Mouse (Mus musculus) urinary bladder, postnatal 25 days (tissue): ENCODE data around the gene Polr1d.

ENCODE experiments used
- DNase-seq: peaks from one replicate; pipeline ENCODE4 v3.0.0; 2022; ENCODE audit warnings: low spot score

Gene Polr1d

GRCm38 (mm10) chr5:147086816-147087215 lies 10.0 kb downstream of the Polr1d start:
- no peak for DNase-seq

GRCm38 (mm10) chr5:147089836-147090235 lies 13.0 kb downstream of the Polr1d start:
- no peak for DNase-seq

DNA sequence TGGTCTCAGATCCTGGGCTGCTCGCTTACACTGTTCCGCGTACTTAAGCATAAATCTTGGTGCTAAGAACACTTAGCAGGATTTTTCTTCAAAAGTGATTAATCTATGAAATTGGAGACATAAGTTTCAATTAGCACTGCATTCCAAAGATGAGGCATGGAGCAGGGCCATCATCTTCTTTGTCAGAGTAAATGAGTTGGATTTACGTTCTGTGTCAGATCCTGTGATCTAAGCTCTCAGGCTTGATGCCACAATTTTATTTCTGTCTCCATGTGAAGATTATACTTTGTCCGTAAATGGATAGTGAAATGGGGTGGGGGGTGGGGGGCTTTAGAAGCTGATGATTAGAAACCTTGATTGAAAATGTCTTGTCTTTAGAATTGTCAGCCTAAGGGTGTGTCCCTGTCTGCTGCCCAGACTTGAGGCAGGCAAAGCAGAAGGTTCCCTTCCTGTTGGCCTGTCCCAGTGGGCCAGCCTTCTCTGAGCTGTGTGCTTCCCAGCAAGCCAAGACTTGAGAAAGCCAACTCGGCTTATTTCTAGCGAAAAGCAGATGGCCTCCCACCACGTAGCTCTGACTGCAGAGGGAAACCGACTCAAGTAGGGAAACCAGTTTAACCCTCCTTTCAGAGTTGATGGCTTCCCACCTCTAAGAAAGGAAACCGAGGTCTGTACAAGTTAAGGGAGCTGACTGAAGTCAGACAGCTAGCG lies 13.6 kb downstream of the Polr1d start:
- DNase-seq: no peak

- DNase-seq: no peak
Observed at GRCm38 (mm10) chr5:147092448-147092847, 15.6 kb downstream of the Polr1d start.

GRCm38 (mm10) chr5:147094296-147094695 lies 17.4 kb downstream of the Polr1d start:
- DNase-seq: no peak

- no peak for DNase-seq
Observed at GRCm38 (mm10) chr5:147096586-147096985, 19.7 kb downstream of the Polr1d start.

DNA sequence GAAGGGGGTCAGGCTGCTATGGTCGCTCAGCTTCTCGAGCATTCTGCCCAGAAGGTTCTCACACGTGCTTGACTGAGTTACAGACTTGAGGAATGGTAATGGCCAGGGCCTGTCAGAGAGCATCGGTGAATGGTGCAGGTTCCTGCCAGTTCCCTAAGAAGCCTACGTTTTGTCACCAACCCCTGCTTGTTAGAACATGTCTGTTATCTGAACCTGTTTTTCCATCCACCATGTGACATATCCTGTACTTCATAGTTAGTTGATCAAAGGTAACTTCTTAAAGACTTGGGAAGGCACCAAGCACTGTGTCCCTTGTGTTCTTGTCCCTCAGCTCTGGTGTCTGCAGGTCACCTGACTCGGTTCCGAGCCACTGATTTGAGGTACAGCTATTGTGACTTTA lies 21.8 kb downstream of the Polr1d start:
- no peak for DNase-seq

GRCm38 (mm10) chr5:147100180-147100579 lies 23.3 kb downstream of the Polr1d start:
- no peak for DNase-seq

DNA sequence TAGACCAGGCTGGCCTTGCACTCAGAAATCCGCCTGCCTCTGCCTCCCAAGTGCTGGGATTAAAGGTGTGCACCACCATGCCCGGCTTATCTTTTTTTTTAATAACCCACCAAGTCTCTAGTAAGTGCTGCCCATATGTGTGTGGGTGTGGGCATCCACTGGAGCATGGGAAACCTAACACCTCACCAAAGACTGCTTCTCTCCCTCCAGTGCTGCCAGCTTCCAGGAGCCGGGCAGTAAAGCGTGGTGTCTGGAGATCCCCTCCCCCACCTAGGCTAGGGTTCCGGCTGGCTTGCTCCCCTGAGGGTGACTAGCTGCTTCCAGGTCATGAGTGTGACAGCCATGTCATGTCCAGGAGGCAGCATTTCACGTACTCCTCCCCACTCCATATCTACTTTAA lies 25.4 kb downstream of the Polr1d start:
- DNase-seq: no peak

DNA sequence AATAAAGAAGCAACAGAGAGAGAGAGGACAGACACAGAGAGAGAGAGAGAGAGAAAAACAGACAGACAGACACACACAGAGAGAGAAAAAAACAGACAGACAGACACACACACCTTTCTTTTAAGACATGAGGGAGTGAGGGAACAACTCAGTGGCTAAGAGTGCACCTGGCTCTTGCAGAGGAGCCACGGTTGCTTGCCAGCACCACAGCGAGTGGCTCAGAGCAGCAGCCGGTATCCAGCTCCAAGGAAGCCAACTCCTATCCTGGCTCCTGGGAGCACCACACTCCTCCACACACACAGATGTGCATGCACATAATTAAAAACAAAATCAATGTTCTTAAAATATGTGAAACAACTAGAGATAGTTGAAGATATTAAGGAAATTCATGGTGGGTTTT lies 30.4 kb downstream of the Polr1d start:
- DNase-seq: no peak

GRCm38 (mm10) chr5:147108861-147109591 lies 32.2 kb downstream of the Polr1d start:
- DNase-seq: no peak

DNA sequence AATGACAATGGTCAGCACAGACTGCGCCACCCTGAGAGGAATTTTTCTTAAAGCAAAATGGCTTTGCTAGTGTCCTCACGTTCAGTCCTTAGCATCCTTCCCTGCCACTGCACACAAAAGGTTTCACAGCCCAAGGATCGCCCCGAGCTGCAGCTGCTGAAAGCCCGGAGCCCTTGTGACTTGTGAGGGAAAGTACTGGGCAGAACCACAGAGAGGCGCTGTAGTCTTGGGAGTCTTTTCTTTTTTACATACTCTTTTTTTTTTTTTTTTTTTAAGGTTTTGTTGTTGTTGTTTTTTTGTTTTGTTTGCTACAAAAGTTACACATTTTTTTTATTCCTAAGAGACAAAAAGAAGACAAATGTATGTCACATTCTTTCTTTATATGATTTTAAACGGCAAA lies 37.9 kb downstream of the Polr1d start:
- no peak for DNase-seq

GRCm38 (mm10) chr5:147115631-147116030 lies 38.8 kb downstream of the Polr1d start:
- DNase-seq: no peak

DNA sequence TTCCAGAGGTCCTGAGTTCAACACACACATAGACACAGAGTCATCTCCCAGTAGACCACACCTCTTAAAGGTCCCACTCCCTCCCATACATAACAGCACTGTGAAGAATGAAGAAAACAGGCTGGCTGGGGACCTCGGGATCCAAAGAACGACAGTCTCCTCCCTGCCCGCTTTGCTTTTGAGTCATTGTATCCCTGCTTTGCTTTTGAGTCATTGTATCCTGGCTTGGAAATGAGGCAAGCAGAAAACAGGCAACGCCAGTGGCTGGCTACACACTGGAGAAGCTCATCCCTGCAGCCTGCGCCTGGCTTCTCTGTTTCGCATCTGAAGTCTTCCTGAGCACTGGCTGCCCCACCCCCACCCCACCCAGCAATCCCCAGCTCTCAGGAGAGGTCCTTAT lies 40.2 kb downstream of the Polr1d start:
- no peak for DNase-seq

GRCm38 (mm10) chr5:147121146-147121545 lies 44.3 kb downstream of the Polr1d start:
- DNase-seq: no peak

GRCm38 (mm10) chr5:147124794-147125193 lies 47.9 kb downstream of the Polr1d start:
- no peak for DNase-seq

DNA sequence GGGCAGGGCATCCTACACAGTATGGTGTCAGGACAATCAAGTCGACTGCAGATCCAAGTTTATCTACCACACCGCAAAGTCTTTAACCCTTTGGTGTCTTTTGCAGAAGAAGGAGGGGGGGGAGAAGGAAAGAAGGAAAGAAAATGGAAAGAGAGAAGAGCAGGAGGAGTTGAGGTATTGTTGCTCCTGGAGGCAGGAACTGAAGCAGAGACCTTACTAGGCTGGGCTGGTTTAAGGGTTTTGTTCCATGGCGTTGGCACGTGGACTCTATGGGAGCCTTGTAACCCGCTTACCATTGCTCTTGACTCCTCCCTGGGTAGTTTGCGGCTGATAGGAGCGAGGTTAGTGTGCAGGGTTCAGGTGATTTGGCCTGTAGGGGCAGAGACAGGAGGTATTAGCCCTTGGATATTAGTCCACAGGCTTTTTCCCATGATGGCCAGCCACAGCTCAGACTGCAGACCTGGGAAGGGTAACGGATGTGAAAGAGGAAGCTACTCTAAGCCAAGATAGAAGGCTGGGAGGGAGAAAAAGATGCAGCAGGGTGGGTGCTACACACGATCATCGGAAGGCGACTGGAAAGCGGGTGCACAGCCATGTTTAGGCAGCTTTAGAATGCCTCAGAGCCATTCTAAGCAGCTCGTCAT lies 48.8 kb downstream of the Polr1d start:
- DNase-seq: no peak

DNA sequence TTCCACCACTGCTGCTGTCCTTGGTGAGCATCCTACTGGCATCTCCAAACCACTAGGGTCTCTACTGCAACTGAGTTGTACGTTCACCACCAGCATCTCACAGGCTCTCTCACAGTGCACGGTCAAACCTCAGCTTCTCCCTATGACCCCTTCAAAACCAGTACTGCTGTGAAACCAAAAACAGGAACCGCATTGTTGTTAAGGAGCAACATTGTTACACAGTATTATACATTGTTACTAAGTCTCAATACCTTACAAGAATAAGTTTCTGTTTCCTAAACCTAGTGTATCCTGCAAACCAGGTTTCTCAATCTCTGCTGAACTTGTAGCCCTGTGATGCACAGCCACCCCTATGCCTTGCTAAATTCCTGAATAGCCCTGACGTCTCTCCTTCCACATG lies 51.0 kb downstream of the Polr1d start:
- DNase-seq: no peak

DNA sequence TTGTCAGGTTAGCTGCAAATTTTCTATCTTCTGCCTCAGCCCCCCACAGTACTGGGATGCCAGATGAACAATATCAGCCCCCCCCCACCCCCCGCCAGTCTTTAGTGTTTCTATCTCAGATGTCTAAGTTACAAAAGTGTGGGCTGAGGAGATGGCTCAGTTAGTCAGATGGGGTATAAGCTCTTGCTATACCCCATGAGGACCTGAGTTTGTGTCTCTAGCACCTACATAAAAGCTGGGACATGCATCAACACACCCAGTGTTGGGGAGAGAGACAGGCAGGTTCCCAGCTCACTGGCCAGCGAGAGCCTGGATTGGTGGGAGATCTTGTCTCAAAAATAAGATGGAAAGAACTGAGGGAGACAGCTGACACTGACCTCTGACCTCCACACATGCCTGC lies 52.6 kb downstream of the Polr1d start:
- no peak for DNase-seq

DNA sequence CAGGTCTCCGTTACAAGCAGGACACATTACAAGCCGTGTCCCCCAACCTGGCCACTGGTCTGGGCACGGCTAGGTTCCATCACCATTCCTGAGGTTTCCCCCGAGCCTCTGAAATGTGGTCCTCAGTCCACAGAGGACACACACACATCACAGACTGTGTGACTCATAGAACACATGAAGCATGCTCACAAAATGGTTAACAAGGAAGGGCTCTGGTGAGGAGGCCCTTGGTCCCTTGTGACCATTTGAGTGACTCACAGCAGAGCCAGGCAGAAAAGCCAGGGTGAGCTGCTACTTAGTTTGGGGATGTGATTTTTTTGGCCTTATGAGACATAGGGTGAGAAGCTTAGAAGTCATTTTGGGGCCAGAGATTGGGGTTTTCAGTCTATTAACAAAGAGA lies 55.1 kb downstream of the Polr1d start:
- no peak for DNase-seq

- DNase-seq: no peak
Observed at GRCm38 (mm10) chr5:147133662-147134061, 56.8 kb downstream of the Polr1d start.

GRCm38 (mm10) chr5:147134341-147135088 lies 57.7 kb downstream of the Polr1d start:
- DNase-seq: no peak

DNA sequence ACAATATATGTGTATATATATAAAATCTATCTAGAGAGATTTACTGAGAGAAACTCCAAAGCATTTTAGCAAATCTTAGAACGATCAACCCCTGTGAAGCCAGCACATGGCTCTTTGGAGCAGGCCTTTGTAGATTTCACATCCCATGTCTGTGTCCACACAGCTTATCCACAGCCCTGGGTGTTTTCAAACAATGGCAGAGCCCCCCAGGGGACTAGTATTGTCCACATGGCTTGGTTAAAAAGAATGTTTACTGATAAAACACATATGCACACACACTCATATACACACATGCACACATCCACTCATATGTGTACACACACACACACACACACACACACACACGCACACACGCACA lies 58.2 kb downstream of the Polr1d start:
- DNase-seq: no peak
